Mouse (Mus musculus) urinary bladder, postnatal 25 days (tissue): ENCODE results near the gene Aim2.
"Not testable (repeated sequence)": the region's sequence is repeated elsewhere in the genome, so short reads cannot be mapped to it uniquely, and the experiment has no call there.

Experiments
- DNase-seq: peaks from one replicate; pipeline ENCODE4 v3.0.0; 2022; ENCODE audit warnings: low spot score

Gene Aim2

GRCm38 (mm10) chr1:173350372-173350957 is at the start of gene Aim2:
Aim2 (plus strand) TSS chr1:173350879.
- DNase-seq, result no peak

- DNase-seq, result not testable (repeated sequence)
These were observed 47.9 kb upstream of the Aim2 start for GRCm38 (mm10) chr1:173302795-173303194.

- not testable (repeated sequence) for DNase-seq
These were observed 37.1 kb upstream of the Aim2 start for GRCm38 (mm10) chr1:173313535-173314050.

- no peak for DNase-seq
These were observed 35.0 kb upstream of the Aim2 start for GRCm38 (mm10) chr1:173315725-173316124.

- DNase-seq, result no peak
These were observed 32.7 kb upstream of the Aim2 start for GRCm38 (mm10) chr1:173317925-173318477.

GRCm38 (mm10) chr1:173321593-173322248 is 29.0 kb upstream of the Aim2 start:
- DNase-seq, result no peak

- DNase-seq, result no peak
These were observed 28.4 kb upstream of the Aim2 start for GRCm38 (mm10) chr1:173322249-173322627.

- peak; percentile 33 for DNase-seq
These were observed 26.7 kb upstream of the Aim2 start for GRCm38 (mm10) chr1:173323839-173324585.

- DNase-seq, result no peak
These were observed 25.7 kb upstream of the Aim2 start for GRCm38 (mm10) chr1:173324961-173325360.

GRCm38 (mm10) chr1:173325395-173325794 is 25.3 kb upstream of the Aim2 start:
- no peak for DNase-seq

GRCm38 (mm10) chr1:173326552-173326951 is 24.1 kb upstream of the Aim2 start:
- DNase-seq, result no peak

GRCm38 (mm10) chr1:173328446-173328845 is 22.2 kb upstream of the Aim2 start:
- no peak for DNase-seq

- no peak for DNase-seq
These were observed 21.5 kb upstream of the Aim2 start for GRCm38 (mm10) chr1:173329185-173329584.

GRCm38 (mm10) chr1:173329743-173330142 is 20.9 kb upstream of the Aim2 start:
- DNase-seq, result no peak

- no peak for DNase-seq
These were observed 18.3 kb upstream of the Aim2 start for GRCm38 (mm10) chr1:173332418-173332817.

GRCm38 (mm10) chr1:173333312-173334253 is 17.1 kb upstream of the Aim2 start, which contains the start of gene Ackr1:
Ackr1 (minus strand) TSS chr1:173333750.
- no peak for DNase-seq

GRCm38 (mm10) chr1:173335903-173336302 is 14.8 kb upstream of the Aim2 start:
- no peak for DNase-seq

GRCm38 (mm10) chr1:173337008-173337407 is 13.7 kb upstream of the Aim2 start:
- DNase-seq, result no peak

- DNase-seq, result peak; percentile 49
These were observed 11.1 kb upstream of the Aim2 start for GRCm38 (mm10) chr1:173339543-173339942.

- no peak for DNase-seq
These were observed 8.3 kb upstream of the Aim2 start for GRCm38 (mm10) chr1:173342425-173342824.

GRCm38 (mm10) chr1:173343934-173344333 is 6.7 kb upstream of the Aim2 start:
- DNase-seq, result no peak
